In genomic region chr11:107895635-107896034, GRCm38 (mm10) we compare ENCODE assay signal across 22 mouse cellular contexts. TPM values are rescaled to one million over a fixed set of nuclear protein-coding genes. Genes with fewer than 3 reads are reported as not detected.
DNase-seq lines count a peak whose midpoint lies in the region; ATAC-seq and TF ChIP-seq lines count a peak whose summit lies in the region.
"Had no signal": no experiment of that assay in that cellular context is flagged by ENCODE, and none has a peak within 500 bp of the region (broad histone marks: within the 10 kb centered on the region; RNA-seq: fewer than 3 reads in every experiment).

No protein-coding gene starts in this region.

- no peak overlapping the region for H3K9ac ChIP-seq in hindbrain, postnatal 0 days (replicated peaks; ENCODE audit: low read length)
- no peak overlapping the region for H3K9ac ChIP-seq in hindbrain, embryonic 16.5 days (ENCODE audit: low read depth, low read length)
- H3K9ac ChIP-seq in neural tube, embryonic 15.5 days (replicated peaks) = no peak overlapping the region
- H3K9ac ChIP-seq: embryonic facial prominence, embryonic 12.5 days; forebrain, postnatal 0 days; heart, embryonic 15.5 days; hindbrain, embryonic 13.5 days had no signal

- no peak overlapping the region for H3K4me2 ChIP-seq in hindbrain, postnatal 0 days (ENCODE audit: low read depth, low read length)
- no peak overlapping the region for H3K4me2 ChIP-seq in hindbrain, embryonic 16.5 days (ENCODE audit: low read length)
- no peak overlapping the region for H3K4me2 ChIP-seq in neural tube, embryonic 15.5 days
- H3K4me2 ChIP-seq: embryonic facial prominence, embryonic 12.5 days; heart, embryonic 11.5 days; heart, embryonic 15.5 days; hindbrain, embryonic 13.5 days had no signal

- DNase-seq in adrenal gland, adult 8-10 months = peak; percentile 9
- DNase-seq in adrenal gland, postnatal 25 days = no peak
- peak; percentile 32 for DNase-seq in hindbrain, postnatal 0 days (ENCODE audit: low spot score)
- DNase-seq in adrenal gland, postnatal 14 days = peak; percentile 48
- no peak for DNase-seq in gastrocnemius, adult 18-20 months (ENCODE audit: low spot score)
- DNase-seq: cerebellum, adult 11-12 months; cerebellum, adult 9-10 months; cerebellum, postnatal 25 days; forebrain, postnatal 0 days; gastrocnemius, postnatal 10 days; heart, adult 2 months; heart, postnatal 14 days had no signal

- no peaks in the 10 kb centered on the region for H3K36me3 ChIP-seq in hindbrain, postnatal 0 days (ENCODE audit: insufficient read depth, low read length)
- H3K36me3 ChIP-seq in hindbrain, embryonic 16.5 days (ENCODE audit: control insufficient read depth, insufficient read depth, low read length) = no peaks in the 10 kb centered on the region
- no peaks in the 10 kb centered on the region for H3K36me3 ChIP-seq in neural tube, embryonic 15.5 days
- H3K36me3 ChIP-seq: embryonic facial prominence, embryonic 12.5 days; heart, embryonic 15.5 days; hindbrain, embryonic 13.5 days had no signal

- H3K4me3 ChIP-seq in hindbrain, postnatal 0 days (ENCODE audit: low read length) = no peak overlapping the region
- H3K4me3 ChIP-seq in hindbrain, embryonic 16.5 days (ENCODE audit: low read length) = no peak overlapping the region
- H3K4me3 ChIP-seq in neural tube, embryonic 15.5 days (replicated peaks) = no peak overlapping the region
- H3K4me3 ChIP-seq: embryonic facial prominence, embryonic 12.5 days; heart, adult 2 months; heart, embryonic 15.5 days; hindbrain, embryonic 13.5 days had no signal

- no peaks in the 10 kb centered on the region for H3K9me3 ChIP-seq in hindbrain, postnatal 0 days (ENCODE audit: low read length)
- H3K9me3 ChIP-seq in hindbrain, embryonic 16.5 days (ENCODE audit: control insufficient read depth, low read length) = no peaks in the 10 kb centered on the region
- H3K9me3 ChIP-seq in neural tube, embryonic 15.5 days (replicated peaks) = no peaks in the 10 kb centered on the region
- H3K9me3 ChIP-seq: embryonic facial prominence, embryonic 12.5 days; heart, embryonic 15.5 days; hindbrain, embryonic 13.5 days had no signal

- no peak overlapping the region for H3K27ac ChIP-seq in hindbrain, postnatal 0 days
- H3K27ac ChIP-seq in hindbrain, embryonic 16.5 days (ENCODE audit: low read depth, low read length) = no peak overlapping the region
- H3K27ac ChIP-seq in neural tube, embryonic 15.5 days (replicated peaks) = 0 out of 2 replicates have a peak overlapping the region, but pooled peaks have one; percentile 13
- H3K27ac ChIP-seq: embryonic facial prominence, embryonic 12.5 days; heart, adult 2 months; heart, embryonic 15.5 days; hindbrain, embryonic 13.5 days had no signal

- H3K4me1 ChIP-seq in hindbrain, postnatal 0 days (ENCODE audit: insufficient read depth, low read length) = peaks cover 6% of the 10 kb centered on the region; the same call in 1 of the 2 replicates
- H3K4me1 ChIP-seq in hindbrain, embryonic 16.5 days (ENCODE audit: control insufficient read depth, insufficient read depth, low read depth, low read length) = peaks cover 5% of the 10 kb centered on the region
- H3K4me1 ChIP-seq in neural tube, embryonic 15.5 days = peaks cover 29% of the 10 kb centered on the region
- H3K4me1 ChIP-seq: embryonic facial prominence, embryonic 12.5 days had no signal

- peak; percentile 40; the same call in 1 of the 2 replicates for ATAC-seq in hindbrain, postnatal 0 days
- no peak for ATAC-seq in hindbrain, embryonic 16.5 days
- ATAC-seq in neural tube, embryonic 15.5 days (ENCODE audit: low FRiP score) = peak; percentile 64
- ATAC-seq: forebrain, postnatal 0 days; intestine, embryonic 16.5 days had no signal

- no peaks in the 10 kb centered on the region for H3K27me3 ChIP-seq in hindbrain, postnatal 0 days (ENCODE audit: insufficient read depth, low read length)
- no peaks in the 10 kb centered on the region for H3K27me3 ChIP-seq in hindbrain, embryonic 16.5 days (replicated peaks; ENCODE audit: control insufficient read depth, insufficient read depth, low read length)
- H3K27me3 ChIP-seq in neural tube, embryonic 15.5 days (replicated peaks) = no peaks in the 10 kb centered on the region
- H3K27me3 ChIP-seq: embryonic facial prominence, embryonic 12.5 days; heart, embryonic 15.5 days; hindbrain, embryonic 13.5 days had no signal

- TF ChIP-seq CTCF in hindbrain, postnatal 0 days (IDR thresholded peaks at IDR 0.05; ENCODE audit: low read depth) = no peak

- 66% methylated on average over 4 of the region's 4 CpGs for WGBS in hindbrain, postnatal 0 days
- 68% methylated on average over 4 of the region's 4 CpGs for WGBS in hindbrain, embryonic 16.5 days
- 59% methylated on average over 4 of the region's 4 CpGs for WGBS in neural tube, embryonic 15.5 days

RNA-seq across cellular contexts. Expression of gene Cacng5, which starts 19.2 kb away (rescaled TPM):
- under 1 TPM; 0.12 to 0.24 (median 0.17) TPM for total RNA-seq in adrenal gland, adult 8-10 months (2022)
- total RNA-seq in adrenal gland, postnatal 25 days (2021) = 0.15 TPM in 1 of 2 replicates, not detected in the other
- total RNA-seq in hindbrain, postnatal 0 days (2014; rRNA removed) = 26.9 and 32.5 TPM in 2 replicates
- 21.4 and 22.0 TPM in 2 replicates for polyA plus RNA-seq in hindbrain, postnatal 0 days (2015; fragmentation: Nextera tagmentation; extraction: Ambion mirVana)
- 13.3 and 14.3 TPM in 2 replicates for polyA plus RNA-seq in hindbrain, embryonic 16.5 days (2015; fragmentation: Nextera tagmentation; extraction: Ambion mirVana)
- 0.33 and 0.60 TPM in 2 replicates for total RNA-seq in adrenal gland, postnatal 14 days (2021)
- 10.8 and 12.6 TPM in 2 replicates for polyA plus RNA-seq in neural tube, embryonic 15.5 days (2015; fragmentation: Nextera tagmentation; extraction: Ambion mirVana)
- total RNA-seq in gastrocnemius, adult 18-20 months (2021) = not detected
- total RNA-seq: heart, adult 2 months; hematopoietic stem cell, adult 5-6 weeks; MEL had no signal
- polyA plus RNA-seq: C2C12; heart, embryonic 11.5 days had no signal

Comparison
In these comparisons a context has a peak if more than half of its experiments do, and no peak if none do; other contexts are left out.
1. DNase-seq: peak in adrenal gland, adult 8-10 months (single experiment), hindbrain, postnatal 0 days (single experiment) and adrenal gland, postnatal 14 days (single experiment); none in adrenal gland, postnatal 25 days (single experiment) and gastrocnemius, adult 18-20 months (single experiment).
2. RNA of gene Cacng5, which starts 19.2 kb away (total RNA-seq): 26.9 to 32.5 TPM in hindbrain, postnatal 0 days; 0.33 to 0.60 TPM in adrenal gland, postnatal 14 days, 0.12 to 0.24 TPM in adrenal gland, adult 8-10 months, 0.15 TPM in adrenal gland, postnatal 25 days and not detected in gastrocnemius, adult 18-20 months; every median in the first group is over 10 times any median in the second.